Mouse (Mus musculus) spleen, adult 2 months (tissue): ENCODE measurements around the gene Ocln.

ENCODE experiments used
- CTCF ChIP-seq: fragments of 200-500 bp; IDR thresholded peaks from 2 replicates; pipeline ENCODE4 v1.5.1; 2011; ENCODE audit warnings: mild to moderate bottlenecking, inconsistent platforms; ENCODE audit not compliant: insufficient read depth, insufficient read length, insufficient replicate concordance; ENCODE audit errors: extremely low read depth
- POLR2A ChIP-seq: fragments of 200-500 bp; IDR thresholded peaks from 2 replicates; pipeline ENCODE4 v1.6.1; 2011; ENCODE audit warnings: low read depth, low read length, inconsistent platforms

DNA sequence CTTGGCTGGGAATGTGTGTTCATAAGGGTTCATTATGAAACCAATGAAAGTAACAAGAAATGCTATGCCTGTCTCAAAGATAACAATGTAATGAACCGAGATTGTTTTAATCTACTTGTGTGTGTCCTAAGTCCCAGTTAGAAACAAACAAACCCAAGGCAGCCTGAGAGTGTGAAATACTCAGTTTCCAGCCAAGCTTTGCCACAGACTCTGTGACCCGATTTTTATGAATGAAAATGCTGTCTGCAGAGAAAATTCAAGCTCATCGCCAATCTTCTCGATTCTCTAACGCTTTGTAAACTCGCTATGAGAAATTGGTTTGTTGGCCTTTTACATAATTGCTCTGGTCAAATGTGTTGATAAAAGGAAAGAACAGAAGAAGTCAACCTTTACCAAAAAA, 27.6 kb downstream of the Ocln start:
- no peak for TF ChIP-seq POLR2A
- no peak for TF ChIP-seq CTCF
